Mouse (Mus musculus): Measurements from ENCODE around the gene Akna. TPM values are rescaled to one million over a fixed set of nuclear protein-coding genes. Genes with fewer than 3 reads are reported as not detected.
A peak's percentile ranks its signal among the peaks of the same experiment; 100 is the strongest.

Gene Akna
- polyA plus RNA-seq, 1 experiment from 2014 or later, result 5.2 TPM

DNA sequence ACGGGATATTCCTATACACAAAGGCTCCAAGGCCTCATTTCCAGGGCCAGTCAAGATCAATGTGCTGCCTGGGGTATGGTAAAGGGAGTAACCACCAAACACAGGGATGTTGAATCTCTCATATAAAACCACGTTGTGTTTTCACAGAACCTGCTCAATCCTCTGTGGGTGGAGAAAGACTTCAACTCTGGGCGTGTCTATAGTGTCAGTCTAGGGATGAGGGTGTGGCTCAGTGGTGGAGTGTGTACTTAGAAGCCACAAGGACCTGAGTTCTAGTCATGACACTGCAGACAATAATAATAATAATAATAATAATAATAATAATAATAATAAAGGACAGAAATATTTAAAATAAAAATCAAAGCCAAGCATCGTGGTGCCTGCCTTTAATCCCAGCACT, 18.9 kb downstream of the Akna start:
- Histone ChIP-seq H3K27me3 (ENCODE audit: insufficient read depth, low read length) (no peaks in the 10 kb centered on the region), H3K36me3 (replicated peaks; ENCODE audit: insufficient read depth, low read length) (peaks cover 40% of the 10 kb centered on the region), H3K9me3 (ENCODE audit: low read length) (no peaks in the 10 kb centered on the region), H3K9ac (replicated peaks) (no peak overlapping the region), H3K4me2 (ENCODE audit: low read depth, low read length) (no peak overlapping the region), H3K27ac (ENCODE audit: low read depth) (peak overlapping the region; percentile 55), H3K4me3 (ENCODE audit: low read depth, low read length) (no peak overlapping the region), H3K4me1 (ENCODE audit: insufficient read depth) (peaks cover 26% of the 10 kb centered on the region)
- 81% methylated on average over 4 of the region's 4 CpGs for WGBS (ENCODE audit: insufficient replicate concordance)
- DNase-seq (no peak), ATAC-seq (no peak)
- no peak for TF ChIP-seq EP300 (IDR thresholded peaks at IDR 0.05; ENCODE audit: low read depth)
- TF ChIP-seq CTCF (IDR thresholded peaks at IDR 0.05; ENCODE audit: low read depth), result no peak

GRCm38 (mm10) chr4:63383474-63383873, 19.7 kb downstream of the Akna start:
- DNase-seq (no peak), ATAC-seq (peak; percentile 35)
- Histone ChIP-seq H3K27ac (ENCODE audit: low read depth) (peak overlapping the region; percentile 55; the same call in 1 of the 2 replicates), H3K4me3 (ENCODE audit: low read depth, low read length) (no peak overlapping the region), H3K4me2 (ENCODE audit: low read depth, low read length) (no peak overlapping the region), H3K9ac (replicated peaks) (no peak overlapping the region), H3K36me3 (replicated peaks; ENCODE audit: insufficient read depth, low read length) (peaks cover 46% of the 10 kb centered on the region), H3K27me3 (ENCODE audit: insufficient read depth, low read length) (no peaks in the 10 kb centered on the region), H3K4me1 (ENCODE audit: insufficient read depth) (peaks cover 24% of the 10 kb centered on the region), H3K9me3 (ENCODE audit: low read length) (no peaks in the 10 kb centered on the region)
- WGBS (ENCODE audit: insufficient replicate concordance), result 70% methylated on average over 12 of the region's 12 CpGs
- TF ChIP-seq EP300 (IDR thresholded peaks at IDR 0.05; ENCODE audit: low read depth) (no peak), CTCF (IDR thresholded peaks at IDR 0.05; ENCODE audit: low read depth) (no peak)

DNA sequence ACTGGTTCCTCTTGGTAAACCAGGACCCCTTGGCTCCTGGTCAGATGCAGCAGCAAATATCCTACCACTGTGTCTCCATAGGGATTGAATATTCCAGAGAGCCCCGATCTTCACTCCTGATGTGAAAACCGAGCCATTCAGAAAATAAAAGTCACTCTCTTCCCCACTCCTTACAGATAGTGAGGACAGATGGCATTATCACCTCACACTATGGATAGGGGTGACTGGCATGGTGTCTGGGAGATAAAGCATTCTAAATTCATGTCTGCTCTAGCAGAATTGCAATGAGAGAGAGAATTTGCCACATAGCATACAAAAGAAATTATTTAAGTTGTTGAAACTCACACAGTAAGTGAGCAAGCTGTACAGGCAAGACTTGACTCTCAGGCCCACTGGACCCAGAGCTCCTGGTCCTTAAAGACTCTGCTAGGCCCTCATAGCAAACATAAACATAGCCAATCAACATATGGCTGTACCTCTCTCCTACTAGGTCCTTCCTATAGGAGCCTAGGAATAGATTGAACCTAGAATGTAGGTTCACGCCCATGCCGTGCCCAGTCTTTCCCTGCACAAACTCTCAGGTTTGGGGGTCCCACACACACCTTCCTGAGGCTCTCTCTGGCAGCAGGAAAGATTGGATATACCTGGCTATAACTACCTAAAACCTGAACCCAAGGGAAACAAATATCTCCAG, 20.3 kb downstream of the Akna start:
- no peak overlapping the region for H3K4me3 ChIP-seq (ENCODE audit: low read depth, low read length)
- ATAC-seq, result peak; percentile 66
- H3K9ac ChIP-seq (replicated peaks), result no peak overlapping the region; the same call in 1 of the 2 replicates
- no peak for DNase-seq
- peak overlapping the region; percentile 52 for H3K4me2 ChIP-seq (ENCODE audit: low read depth, low read length)
- H3K27ac ChIP-seq (ENCODE audit: low read depth), result peak overlapping the region; percentile 55; the same call in 1 of the 2 replicates
- peak; percentile 93 for TF ChIP-seq EP300 (IDR thresholded peaks at IDR 0.05; ENCODE audit: low read depth)
- no peak for TF ChIP-seq CTCF (IDR thresholded peaks at IDR 0.05; ENCODE audit: low read depth)
- H3K36me3 ChIP-seq (replicated peaks; ENCODE audit: insufficient read depth, low read length), result peaks cover 42% of the 10 kb centered on the region
- 75% methylated on average over 4 of the region's 4 CpGs for WGBS (ENCODE audit: insufficient replicate concordance)
- H3K9me3 ChIP-seq (ENCODE audit: low read length), result no peaks in the 10 kb centered on the region
- peaks cover 24% of the 10 kb centered on the region for H3K4me1 ChIP-seq (ENCODE audit: insufficient read depth)
- H3K27me3 ChIP-seq (ENCODE audit: insufficient read depth, low read length), result no peaks in the 10 kb centered on the region

DNA sequence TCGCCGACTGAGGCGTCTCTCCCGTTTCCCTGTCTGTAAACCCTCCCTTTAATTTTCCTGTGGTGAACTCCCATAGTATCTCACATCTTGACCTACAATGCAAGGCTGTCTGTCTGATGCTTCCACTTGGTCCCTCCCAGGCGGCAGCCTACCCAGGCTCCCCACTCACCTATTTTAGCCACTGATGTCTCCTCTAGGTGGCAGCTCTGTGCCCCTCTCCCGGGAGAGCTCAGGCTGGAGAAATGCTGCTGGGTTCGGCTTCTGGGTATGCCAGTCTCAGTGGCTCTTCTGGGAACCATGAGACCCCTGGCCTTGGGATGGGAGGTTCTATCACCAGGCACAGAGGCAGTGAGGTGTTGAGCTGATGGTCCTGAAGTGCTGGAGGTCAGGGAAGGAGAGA, 25.7 kb downstream of the Akna start:
- TF ChIP-seq CTCF (IDR thresholded peaks at IDR 0.05; ENCODE audit: low read depth) (peak; percentile 52), EP300 (IDR thresholded peaks at IDR 0.05; ENCODE audit: low read depth) (no peak)
- H3K36me3 ChIP-seq (replicated peaks; ENCODE audit: insufficient read depth, low read length), result peaks cover 54% of the 10 kb centered on the region
- H3K4me2 ChIP-seq (ENCODE audit: low read depth, low read length), result no peak overlapping the region
- H3K27me3 ChIP-seq (ENCODE audit: insufficient read depth, low read length), result no peaks in the 10 kb centered on the region
- peaks cover 32% of the 10 kb centered on the region for H3K4me1 ChIP-seq (ENCODE audit: insufficient read depth)
- no peak overlapping the region for H3K9ac ChIP-seq (replicated peaks)
- no peak overlapping the region for H3K4me3 ChIP-seq (ENCODE audit: low read depth, low read length)
- H3K9me3 ChIP-seq (ENCODE audit: low read length), result no peaks in the 10 kb centered on the region
- ATAC-seq, result no peak
- H3K27ac ChIP-seq (ENCODE audit: low read depth), result no peak overlapping the region
- no peak for DNase-seq
- 77% methylated on average over 7 of the region's 7 CpGs for WGBS (ENCODE audit: insufficient replicate concordance)

- Histone ChIP-seq H3K4me3 (ENCODE audit: low read depth, low read length) (no peak overlapping the region), H3K9ac (replicated peaks) (peak overlapping the region; percentile 30; the same call in 1 of the 2 replicates), H3K9me3 (ENCODE audit: low read length) (no peaks in the 10 kb centered on the region), H3K27me3 (ENCODE audit: insufficient read depth, low read length) (no peaks in the 10 kb centered on the region), H3K27ac (ENCODE audit: low read depth) (peak overlapping the region; percentile 85), H3K4me2 (ENCODE audit: low read depth, low read length) (no peak overlapping the region), H3K36me3 (replicated peaks; ENCODE audit: insufficient read depth, low read length) (peaks cover 52% of the 10 kb centered on the region), H3K4me1 (ENCODE audit: insufficient read depth) (peaks cover 28% of the 10 kb centered on the region)
- 94% methylated on average over 1 of the region's 1 CpGs for WGBS (ENCODE audit: insufficient replicate concordance)
- ATAC-seq (no peak), DNase-seq (no peak)
- no peak for TF ChIP-seq EP300 (IDR thresholded peaks at IDR 0.05; ENCODE audit: low read depth)
- no peak for TF ChIP-seq CTCF (IDR thresholded peaks at IDR 0.05; ENCODE audit: low read depth)
Measured at GRCm38 (mm10) chr4:63375367-63375766, 27.8 kb downstream of the Akna start.

GRCm38 (mm10) chr4:63374331-63374730, 28.8 kb downstream of the Akna start:
- Histone ChIP-seq H3K27ac (ENCODE audit: low read depth) (peak overlapping the region; percentile 85), H3K9ac (replicated peaks) (peak overlapping the region; percentile 44; the same call in 1 of the 2 replicates), H3K4me1 (ENCODE audit: insufficient read depth) (peaks cover 28% of the 10 kb centered on the region), H3K4me3 (ENCODE audit: low read depth, low read length) (no peak overlapping the region), H3K4me2 (ENCODE audit: low read depth, low read length) (peak overlapping the region; percentile 59), H3K9me3 (ENCODE audit: low read length) (no peaks in the 10 kb centered on the region), H3K27me3 (ENCODE audit: insufficient read depth, low read length) (no peaks in the 10 kb centered on the region), H3K36me3 (replicated peaks; ENCODE audit: insufficient read depth, low read length) (peaks cover 57% of the 10 kb centered on the region)
- ATAC-seq (peak; percentile 92), DNase-seq (peak; percentile 73)
- 42% methylated on average over 12 of the region's 12 CpGs for WGBS (ENCODE audit: insufficient replicate concordance)
- TF ChIP-seq EP300 (IDR thresholded peaks at IDR 0.05; ENCODE audit: low read depth), result peak; percentile 81
- no peak for TF ChIP-seq CTCF (IDR thresholded peaks at IDR 0.05; ENCODE audit: low read depth)

Measured in liver, postnatal 0 days (tissue).